Mouse (Mus musculus): ENCODE results near the gene Fam243. TPM values are rescaled to one million over a fixed set of nuclear protein-coding genes. Genes with fewer than 3 reads are reported as not detected.

The Fam243 gene
- total RNA-seq (2014; fragmentation: Nextera tagmentation) = not detected in 2 replicates
- total RNA-seq (2017) = not detected in 2 replicates

DNA sequence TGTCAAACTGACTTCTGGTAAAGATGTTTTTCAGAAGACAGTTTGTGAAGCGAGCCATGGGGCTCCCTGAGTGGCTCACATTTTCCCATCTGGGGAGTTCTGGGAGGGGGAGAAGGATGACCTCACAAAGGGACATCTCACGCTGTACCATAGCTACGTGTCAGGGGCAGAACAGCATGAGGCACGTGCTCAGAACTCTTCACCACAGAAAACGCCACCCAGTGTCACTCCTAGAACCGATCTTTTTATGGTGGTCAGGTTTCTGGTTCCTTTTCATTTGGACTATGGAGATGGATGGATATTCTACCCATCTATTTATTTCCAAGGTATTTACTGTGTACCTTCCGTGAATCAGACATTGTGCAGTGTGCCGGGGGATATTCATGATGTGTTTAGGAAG is at the start of gene Fam243:
TSS of gene Fam243 (minus strand) at position 101 of the 400 bp plus-strand sequence.
- no peak for ATAC-seq (replicated peaks; ENCODE audit: low FRiP score, low TSS enrichment, poor library complexity, severe bottlenecking)

DNA sequence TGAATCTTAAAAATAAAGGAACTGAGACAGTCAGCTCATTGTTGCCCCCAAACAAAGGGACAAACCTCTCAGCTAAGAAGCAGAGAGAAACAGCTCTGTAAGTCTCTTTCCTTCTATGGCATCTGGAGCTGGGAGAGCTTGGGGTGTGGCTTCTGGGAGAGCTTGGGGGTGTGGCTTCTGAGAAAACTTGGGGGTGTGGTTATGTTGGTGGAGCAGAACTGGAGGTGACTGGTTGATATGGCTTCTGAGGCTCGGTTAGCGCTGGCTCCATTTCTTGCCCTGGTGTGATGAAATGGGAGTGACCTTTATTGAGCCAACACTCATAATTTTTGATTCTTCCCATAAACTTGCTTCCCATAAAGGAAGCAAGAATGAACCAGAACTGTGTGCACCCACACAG is 48.0 kb upstream of the Fam243 start:
- peak; percentile 90 for ATAC-seq (replicated peaks; ENCODE audit: low FRiP score, low TSS enrichment, poor library complexity, severe bottlenecking)

DNA sequence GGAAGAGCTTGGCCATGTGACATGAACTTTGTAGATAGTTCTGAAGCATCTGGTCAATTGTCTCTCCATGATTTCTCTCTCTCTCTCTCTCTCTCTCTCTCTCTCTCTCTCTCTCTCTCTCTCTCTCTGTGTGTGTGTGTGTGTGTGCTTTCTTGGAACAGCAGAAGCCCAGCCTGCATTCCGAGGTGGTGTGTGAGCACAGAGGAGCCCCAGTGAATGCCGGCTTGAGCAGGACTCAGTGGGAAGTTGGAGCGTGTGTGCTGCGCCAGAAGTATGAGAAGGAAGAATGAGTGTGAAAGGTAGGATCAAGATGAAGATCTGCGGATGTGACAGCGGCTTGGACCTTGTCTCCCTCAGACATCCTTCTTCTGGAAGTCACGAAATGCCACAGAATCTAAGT is 44.2 kb upstream of the Fam243 start:
- no peak for ATAC-seq (replicated peaks; ENCODE audit: low FRiP score, low TSS enrichment, poor library complexity, severe bottlenecking)

DNA sequence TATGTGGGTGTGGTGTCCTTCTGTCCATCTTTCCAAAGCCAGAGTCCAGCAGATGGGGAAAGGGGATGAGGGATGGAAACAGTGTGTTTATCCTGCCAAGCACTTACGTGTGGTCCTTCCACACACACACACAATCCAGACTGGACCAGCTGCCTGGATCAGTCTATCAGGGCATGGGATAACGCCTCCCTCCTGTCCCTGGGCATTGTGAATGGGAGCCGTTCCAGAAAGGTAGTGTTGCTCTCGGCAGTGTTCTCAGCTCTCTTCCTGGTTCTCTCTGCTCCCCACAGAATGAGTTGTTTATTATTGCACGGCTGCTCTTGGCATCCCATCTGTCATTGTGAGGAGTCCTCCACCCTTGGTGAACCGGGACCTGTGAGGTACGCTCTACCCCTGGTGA is 39.5 kb upstream of the Fam243 start:
- no peak for ATAC-seq (replicated peaks; ENCODE audit: low FRiP score, low TSS enrichment, poor library complexity, severe bottlenecking)

DNA sequence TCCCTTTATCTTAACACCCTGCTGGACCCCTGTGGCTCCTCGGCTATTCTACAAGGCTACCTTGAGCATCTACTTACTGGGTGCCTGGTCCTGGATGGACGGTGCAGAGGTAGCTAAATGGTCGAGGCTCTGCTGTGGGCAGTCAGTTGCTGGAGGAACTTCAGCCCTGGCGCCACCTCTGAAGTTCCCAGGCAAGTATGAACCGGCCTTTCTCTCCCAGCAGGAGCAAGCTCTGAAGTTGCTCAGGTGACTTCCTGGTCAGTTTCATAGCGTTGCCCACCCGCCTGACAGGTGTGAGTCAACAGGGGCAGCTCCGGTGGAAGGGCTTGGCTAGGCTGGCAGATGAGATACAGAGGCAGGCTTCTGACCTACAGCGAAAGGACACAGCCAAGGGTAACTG is 38.0 kb upstream of the Fam243 start, which contains the start of gene Kcne1:
TSS of gene Kcne1 (minus strand) at position 240 of the 400 bp plus-strand sequence.
- ATAC-seq (replicated peaks; ENCODE audit: low FRiP score, low TSS enrichment, poor library complexity, severe bottlenecking) = no peak

DNA sequence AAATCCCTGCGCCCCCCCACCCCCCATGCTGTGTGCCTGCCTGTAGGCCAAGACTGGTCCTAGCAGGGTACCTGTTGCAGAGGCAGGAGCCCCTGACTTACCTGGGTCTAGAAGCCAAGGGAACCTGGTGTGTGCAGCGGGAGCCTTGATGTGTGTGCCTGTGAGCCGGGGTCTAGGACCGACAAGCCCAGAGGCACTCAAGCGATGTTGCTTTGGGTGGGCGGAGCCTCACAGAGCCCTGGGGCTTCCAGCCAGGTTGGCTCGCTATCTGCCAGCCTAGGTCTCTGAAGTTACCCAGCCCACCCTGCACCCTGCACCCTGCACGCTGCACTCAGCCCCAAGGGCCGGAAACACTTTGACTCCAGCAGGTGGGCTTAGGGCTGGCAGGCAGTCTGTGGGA is 37.5 kb upstream of the Fam243 start:
- ATAC-seq (replicated peaks; ENCODE audit: low FRiP score, low TSS enrichment, poor library complexity, severe bottlenecking) = peak; percentile 62; the same call in 1 of the 2 replicates

DNA sequence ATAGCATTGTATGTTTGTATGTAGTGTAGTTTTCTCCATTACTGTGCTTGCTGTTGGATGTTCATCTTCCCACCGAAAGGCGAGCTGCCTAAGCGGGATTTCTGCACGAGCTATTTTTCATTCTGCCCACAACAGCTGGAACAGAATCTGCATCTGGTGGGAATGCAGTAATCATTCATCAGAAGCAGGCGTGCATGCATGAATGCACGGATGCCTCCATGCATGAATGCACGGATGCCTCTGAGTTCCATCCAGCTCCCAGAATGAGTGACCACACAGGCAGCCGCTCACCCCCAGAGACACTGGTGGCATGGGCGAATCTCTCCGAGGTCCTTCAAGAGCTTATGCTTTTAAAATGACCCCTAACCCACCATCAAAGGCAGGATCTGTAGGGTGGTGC is 36.3 kb upstream of the Fam243 start:
- no peak for ATAC-seq (replicated peaks; ENCODE audit: low FRiP score, low TSS enrichment, poor library complexity, severe bottlenecking)

DNA sequence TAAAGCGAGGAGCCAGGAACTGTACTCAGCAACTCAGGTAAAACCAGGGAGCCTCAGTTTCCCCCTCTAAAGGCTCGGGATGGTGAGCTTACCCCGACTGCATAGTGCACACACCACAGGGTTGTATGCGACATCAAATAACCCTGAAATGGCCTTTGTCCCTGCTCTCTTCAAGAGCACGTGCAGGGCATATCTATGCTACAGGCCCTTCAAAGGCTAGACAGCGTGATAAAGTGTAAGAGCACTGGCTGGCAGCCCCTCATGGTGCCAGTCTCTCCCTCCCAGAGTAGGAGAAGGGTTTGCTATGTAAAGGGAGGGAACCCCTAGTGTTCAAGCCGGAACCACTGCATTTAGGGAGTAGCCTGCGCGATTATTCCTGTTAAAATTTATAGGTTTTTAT is 35.8 kb upstream of the Fam243 start:
- ATAC-seq (replicated peaks; ENCODE audit: low FRiP score, low TSS enrichment, poor library complexity, severe bottlenecking) = no peak

DNA sequence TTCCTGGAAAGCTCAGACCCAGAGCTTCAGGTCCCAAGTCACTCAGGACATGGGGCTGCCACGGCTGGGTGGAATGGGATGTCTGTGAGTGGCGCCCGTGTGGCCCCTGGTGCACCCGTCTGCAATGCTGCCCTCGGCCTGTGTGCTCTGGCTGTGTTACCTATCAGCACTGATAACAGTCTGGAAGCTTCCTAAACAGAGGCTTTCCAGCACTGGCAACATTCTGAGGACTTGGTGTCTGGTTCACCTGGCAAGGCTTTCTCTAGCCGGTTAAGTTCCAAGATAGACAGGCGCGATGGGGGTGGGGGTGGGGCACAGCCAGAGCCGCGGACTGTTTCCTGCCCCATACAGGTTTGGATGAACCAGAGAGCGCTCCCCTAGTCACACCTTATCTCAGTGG is 34.7 kb upstream of the Fam243 start:
- 0 out of 2 replicates have a peak, but pooled peaks have one; percentile 40 for ATAC-seq (replicated peaks; ENCODE audit: low FRiP score, low TSS enrichment, poor library complexity, severe bottlenecking)

DNA sequence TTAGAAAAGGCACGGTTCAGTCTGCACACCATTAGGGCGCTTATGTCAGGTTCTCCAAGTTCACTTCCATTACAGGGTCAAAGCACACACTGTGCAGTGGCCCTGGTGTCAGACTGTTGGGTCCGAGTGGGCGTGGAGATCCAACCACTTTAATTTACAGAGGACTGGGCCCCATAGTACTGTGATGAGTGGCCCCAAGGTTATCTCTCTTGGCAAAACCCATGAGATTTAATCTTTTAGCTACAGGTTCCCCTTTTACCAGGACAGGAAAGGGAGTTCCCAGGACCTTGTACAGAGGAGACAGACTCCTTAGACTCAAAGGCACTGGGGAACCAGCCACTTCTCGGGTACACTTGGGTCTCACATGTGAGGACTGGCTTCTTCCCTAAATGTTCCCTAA is 34.1 kb upstream of the Fam243 start:
- ATAC-seq (replicated peaks; ENCODE audit: low FRiP score, low TSS enrichment, poor library complexity, severe bottlenecking) = no peak

DNA sequence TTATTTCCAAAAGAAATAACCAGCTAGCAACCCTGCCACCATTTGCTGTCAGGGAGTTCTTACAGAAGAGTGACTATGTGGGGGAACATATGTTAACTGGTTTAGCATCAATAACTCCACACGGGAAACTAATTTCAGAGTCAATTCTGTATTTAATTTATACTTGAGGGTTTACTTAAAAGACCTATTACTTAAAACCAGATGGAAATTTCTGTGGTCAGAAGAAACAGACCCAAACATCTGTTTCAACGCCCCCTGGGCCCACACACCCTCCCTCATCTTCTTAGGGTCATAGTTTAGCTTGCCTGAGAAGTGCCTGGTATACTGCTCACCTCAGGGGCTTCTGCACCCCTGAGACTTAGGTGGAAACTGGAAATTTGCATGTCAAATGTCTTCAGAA is 32.7 kb upstream of the Fam243 start:
- ATAC-seq (replicated peaks; ENCODE audit: low FRiP score, low TSS enrichment, poor library complexity, severe bottlenecking) = no peak

DNA sequence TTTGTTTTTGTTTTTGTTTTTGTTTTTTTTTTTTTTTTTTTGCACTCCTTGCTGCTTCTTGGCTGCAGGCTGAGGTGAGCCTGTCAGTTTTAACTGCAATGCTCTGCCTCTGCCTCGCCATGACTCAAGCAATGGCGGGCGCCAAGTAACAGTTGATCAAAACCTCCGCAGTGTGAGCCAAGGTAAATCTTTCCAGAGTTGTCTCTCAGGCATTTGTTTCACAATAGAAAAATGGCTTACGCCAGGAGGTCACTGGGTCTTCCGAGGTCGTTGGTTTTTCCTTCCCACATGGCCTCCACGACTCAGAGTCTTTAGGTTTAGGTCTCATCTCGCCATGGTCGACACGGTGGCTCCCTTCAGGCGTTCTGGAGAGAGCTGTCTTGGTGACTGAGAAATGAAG is 32.1 kb upstream of the Fam243 start:
- no peak for ATAC-seq (replicated peaks; ENCODE audit: low FRiP score, low TSS enrichment, poor library complexity, severe bottlenecking)

DNA sequence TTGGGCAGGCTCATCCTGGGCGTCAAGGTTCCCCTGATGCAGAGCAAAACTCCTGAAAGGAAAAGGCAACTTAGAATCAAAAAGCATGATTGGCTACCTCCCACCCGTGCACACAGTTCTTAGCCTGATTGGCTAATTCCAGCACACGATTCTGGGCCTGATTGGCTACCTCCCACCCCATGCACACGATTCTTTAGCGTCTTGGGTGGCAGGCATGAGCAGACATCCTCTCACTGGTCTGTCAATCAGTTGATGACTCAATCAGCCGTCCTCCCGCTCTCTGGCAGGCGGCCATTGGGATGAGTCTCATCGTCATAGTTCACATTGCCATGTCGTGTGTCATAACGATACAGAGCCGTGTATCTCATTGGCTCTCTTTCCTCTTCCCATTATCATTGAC is 27.7 kb upstream of the Fam243 start:
- no peak for ATAC-seq (replicated peaks; ENCODE audit: low FRiP score, low TSS enrichment, poor library complexity, severe bottlenecking)

DNA sequence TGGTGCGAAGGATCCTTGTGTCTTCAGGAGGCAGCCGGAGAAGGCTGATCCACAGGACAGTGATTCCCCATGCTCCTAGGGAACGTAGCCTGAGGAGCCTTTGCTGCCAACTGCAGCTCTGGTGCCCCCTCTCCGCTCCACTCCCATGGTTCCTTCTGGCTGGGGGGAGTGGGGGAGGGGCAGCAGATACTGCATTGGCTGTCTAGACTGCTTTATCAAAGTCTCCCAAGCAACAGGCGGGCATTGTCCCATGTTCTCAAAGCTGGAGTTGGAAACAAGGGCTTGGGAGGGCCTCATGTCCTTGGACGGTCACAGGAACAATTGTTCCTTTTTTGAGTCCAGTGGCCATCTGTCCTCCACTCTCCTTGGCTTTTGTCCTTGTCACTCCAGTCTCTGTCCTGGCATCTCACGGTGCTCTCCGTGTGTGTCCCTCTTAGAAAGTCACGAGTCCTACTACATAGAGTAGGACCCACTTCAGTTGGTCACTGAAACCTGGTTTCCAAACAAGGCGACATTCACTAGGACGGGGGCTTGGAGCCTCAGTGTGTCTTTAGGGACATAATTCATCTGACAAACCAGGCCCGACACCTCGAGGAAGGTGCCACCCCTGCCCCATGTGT is 25.2 kb upstream of the Fam243 start:
- ATAC-seq (replicated peaks; ENCODE audit: low FRiP score, low TSS enrichment, poor library complexity, severe bottlenecking) = no peak

DNA sequence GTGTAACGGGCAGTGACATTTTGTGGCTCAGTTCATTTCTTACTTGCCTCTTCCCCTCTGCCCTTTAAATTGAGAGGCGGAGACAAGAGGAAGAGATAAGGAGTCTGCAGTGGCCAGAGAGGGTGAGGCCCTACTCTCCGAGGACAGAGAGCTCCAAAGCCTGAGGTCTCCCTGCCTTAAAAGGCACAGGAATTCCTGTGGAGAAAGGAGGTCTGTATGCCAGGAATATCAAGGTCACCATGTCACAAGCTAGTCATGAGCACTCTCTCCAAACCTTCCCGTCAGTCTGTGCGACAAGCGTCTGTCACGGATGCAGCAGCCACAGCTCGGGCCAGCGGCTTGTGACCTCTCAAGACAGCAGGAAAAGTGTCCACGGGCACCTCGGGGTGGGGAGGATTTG is 23.9 kb upstream of the Fam243 start:
- no peak for ATAC-seq (replicated peaks; ENCODE audit: low FRiP score, low TSS enrichment, poor library complexity, severe bottlenecking)

DNA sequence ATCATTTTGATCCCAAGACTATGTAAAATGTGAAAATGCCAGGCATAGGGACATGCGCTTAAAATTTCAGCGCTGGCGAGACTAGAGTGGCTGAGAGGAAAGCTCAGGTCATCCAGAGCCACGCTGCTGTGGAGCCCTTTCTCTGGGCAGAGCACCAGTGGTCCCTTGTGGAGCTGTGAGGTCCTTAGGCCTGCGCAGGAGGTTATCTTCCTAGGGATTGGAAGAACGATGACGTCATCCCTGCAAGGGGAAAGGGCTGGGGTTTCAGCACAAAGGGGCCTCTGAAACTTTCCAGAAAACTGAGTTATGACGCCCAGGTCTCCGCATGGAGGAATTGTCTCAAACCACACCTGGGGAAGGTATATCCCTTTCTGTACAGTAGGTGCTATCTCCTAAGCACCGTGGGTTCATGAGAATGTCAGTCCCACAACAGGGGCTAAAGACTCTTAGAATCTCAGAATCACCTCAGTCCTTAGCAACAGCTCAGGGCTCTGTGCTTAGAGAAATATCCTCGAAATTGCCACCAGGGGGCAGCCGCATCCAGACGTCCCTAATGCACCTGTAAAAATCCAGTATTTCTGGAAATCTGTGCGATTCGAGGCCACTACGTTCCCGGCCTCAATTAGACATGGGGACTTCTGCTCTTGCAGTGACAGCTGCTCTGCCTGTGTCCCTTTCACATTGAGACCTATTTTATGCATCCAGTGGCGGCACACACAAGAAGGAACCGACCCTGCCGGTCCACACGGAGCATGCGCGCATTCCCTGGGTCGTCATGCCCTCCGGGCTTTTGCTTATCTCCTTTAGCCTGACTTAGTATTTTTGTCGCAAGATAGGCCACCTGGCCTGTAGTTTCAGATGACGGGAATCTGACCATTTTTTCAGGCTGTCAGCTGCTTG is 19.6 kb upstream of the Fam243 start:
- peak; percentile 90 for ATAC-seq (replicated peaks; ENCODE audit: low FRiP score, low TSS enrichment, poor library complexity, severe bottlenecking)

DNA sequence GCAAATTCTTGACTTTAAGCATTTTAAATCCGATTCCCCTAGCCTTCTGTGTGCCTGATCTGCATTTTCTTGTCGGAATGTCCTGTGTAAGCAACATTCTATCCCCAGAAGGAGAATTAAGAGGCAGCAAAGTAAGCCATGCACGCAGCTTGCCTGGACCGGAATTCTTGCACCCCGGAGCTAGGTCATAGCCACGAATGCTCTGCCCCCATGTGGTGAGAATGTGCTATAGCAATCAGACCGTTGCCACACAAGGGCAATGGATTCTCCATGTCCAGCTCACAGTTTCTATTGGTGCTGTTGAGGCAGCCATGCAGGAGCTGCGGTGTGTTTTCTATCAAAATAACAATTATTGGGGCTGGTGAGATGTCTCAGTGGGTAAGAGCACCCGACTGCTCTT is 15.0 kb upstream of the Fam243 start:
- peak; percentile 64 for ATAC-seq (replicated peaks; ENCODE audit: low FRiP score, low TSS enrichment, poor library complexity, severe bottlenecking)

DNA sequence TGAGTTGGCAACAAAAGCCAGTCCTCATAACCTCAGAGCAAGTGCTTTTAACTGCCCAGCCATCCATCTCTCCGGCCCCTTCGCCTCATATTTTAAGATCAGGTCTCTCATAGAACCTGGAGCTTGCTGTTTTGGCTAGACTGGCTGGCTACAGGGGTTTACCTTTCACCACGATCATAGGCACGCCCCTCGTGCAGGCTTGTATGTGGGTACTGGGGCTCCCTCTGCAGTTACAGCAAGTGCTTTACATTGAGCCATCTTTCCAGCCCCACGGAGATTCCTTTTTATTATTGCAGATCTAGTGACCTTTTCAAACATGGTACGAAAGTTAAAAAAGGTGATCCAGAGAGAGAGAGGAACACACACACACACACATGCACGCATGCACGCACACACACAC is 13.4 kb upstream of the Fam243 start:
- no peak for ATAC-seq (replicated peaks; ENCODE audit: low FRiP score, low TSS enrichment, poor library complexity, severe bottlenecking)

DNA sequence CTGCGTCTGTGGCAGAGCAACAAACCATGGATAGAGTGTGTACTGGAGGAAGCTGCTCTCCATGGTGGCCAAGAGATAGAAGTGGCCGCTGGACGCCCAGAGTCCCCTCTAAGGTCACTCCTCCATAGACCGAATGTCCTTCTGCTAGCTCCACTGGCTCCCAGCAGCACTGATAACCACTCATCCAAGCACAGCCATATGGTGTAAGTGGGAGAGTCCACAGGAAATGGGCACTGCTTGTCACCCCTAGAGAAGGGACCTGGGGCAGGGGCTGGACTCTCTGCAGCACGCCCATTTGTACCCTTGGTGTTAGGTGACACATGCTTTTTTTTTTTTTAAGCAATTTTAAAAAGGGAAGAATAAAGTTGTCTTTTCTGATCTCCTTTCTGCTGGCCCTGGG is 9.7 kb upstream of the Fam243 start:
- no peak for ATAC-seq (replicated peaks; ENCODE audit: low FRiP score, low TSS enrichment, poor library complexity, severe bottlenecking)

DNA sequence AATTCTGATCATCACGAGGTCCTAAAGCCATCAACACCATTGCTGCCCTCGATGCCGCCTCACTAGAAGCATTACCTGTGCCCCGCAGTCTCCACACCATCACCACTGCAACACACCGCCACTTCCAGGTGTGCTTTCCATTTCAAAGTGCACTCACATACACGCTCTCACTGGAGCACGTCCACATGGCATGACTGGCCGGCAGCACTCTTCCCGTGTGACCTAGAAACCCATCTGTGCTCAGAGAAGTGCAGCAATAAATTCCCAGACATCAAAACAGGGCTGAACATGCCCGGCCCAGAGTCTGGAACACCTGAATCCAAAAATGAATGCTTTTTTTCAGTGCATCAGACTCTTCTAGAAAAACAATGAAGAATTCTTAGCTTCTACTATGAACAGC is 6.7 kb upstream of the Fam243 start:
- no peak for ATAC-seq (replicated peaks; ENCODE audit: low FRiP score, low TSS enrichment, poor library complexity, severe bottlenecking)

DNA sequence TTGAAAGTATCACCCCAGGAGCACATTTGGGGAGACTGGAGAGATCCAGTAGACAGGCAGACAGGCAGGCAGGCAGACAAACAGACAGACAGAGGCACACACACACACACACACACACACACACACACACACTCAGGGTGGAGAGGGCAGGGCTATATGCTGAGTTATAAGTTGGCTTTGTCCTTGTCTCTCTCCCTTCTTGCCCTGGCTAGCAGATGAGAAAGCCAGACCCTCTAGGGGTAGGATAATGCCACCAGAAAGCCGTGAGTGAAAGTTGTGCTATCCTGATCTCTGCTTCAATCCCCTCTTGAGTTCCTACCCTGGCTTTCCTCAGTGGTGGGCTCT is 3.8 kb upstream of the Fam243 start:
- ATAC-seq (replicated peaks; ENCODE audit: low FRiP score, low TSS enrichment, poor library complexity, severe bottlenecking) = no peak

Measured in megakaryocyte-erythroid progenitor cell, adult 5-6 weeks (primary cell).